Mouse (Mus musculus): ENCODE data around the gene Rhof.
A peak's percentile ranks its signal among the peaks of the same experiment; 100 is the strongest.

Gene Rhof

DNA sequence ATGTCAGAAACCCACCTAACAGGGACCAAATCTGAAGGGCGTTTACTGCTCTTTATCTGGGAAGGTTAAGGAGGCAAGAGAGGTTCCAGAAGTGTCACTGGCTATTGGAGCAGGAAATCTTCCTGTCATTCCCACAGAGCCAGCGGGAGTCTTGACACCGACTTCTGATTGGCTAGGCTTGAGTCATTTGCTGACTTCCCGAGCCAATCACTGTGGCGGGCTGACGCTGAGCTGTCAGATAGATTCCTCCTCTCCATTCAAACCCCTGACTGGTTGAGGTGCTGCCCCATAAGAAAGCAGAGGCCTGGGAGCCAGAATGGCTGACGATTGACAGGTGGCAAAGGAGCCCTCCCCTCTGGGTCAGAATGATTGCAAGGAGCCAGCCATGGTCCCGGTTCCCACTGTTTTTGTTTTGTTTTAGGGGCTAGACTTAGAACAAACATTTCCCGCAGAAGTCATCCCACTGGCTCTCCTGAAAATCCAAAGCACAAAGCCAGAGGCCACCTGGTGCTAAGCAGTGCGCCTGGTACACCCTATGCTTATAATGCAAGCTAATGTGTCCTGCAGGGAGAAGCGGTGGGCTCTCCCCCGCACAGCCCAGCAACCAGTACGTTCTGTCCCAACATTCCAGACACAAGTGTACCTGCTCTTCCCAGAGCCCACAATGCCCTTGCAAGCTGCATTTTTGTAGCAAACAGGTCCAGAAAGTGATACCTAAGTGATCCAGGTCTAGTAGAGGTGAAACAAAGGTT, 22.9 kb downstream of the Rhof start:
- peak; percentile 58 for DNase-seq

DNA sequence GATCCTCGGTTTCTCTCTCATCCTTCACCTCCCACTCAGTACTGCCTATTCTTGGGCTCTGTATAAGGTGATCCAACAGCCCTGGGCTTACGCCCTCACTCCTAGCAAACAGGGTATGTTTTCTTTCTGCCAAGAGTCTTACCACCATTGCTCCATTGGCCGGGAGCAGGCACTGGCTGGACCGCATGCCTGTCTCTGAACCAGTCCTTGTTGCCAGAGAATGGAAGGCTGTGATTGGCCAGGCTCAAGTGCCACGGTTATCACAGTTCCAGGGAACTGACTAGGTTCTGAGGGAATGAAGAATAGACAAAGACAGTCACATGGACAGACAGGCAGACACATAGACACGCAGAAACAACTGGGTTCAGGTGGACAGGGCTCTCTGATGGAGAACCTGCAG, 27.7 kb downstream of the Rhof start:
- DNase-seq: no peak

- peak; percentile 44 for DNase-seq
These were observed 28.9 kb downstream of the Rhof start for GRCm38 (mm10) chr5:123103556-123103955.

GRCm38 (mm10) chr5:123102376-123102775, 30.1 kb downstream of the Rhof start:
- no peak for DNase-seq

DNA sequence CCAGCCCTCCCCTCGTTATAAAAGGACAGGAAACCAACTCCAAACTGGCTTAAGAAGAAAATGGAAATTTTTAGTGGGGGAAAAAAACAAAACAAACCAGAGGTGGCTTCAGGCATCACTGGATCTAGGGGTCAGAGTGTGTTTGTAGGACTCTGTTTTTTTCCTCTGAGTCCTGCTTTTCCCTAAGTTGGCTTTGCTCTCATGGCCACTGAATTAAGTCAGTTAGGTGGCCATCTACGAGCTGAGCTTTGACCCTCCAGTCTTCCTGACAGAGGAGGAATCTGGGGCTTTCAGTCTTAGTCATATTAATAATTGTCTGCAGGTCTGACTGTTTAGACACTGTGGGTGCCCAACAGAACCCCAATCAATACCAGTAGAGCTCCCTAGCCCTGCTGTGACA, 34.0 kb downstream of the Rhof start:
- DNase-seq: no peak

DNA sequence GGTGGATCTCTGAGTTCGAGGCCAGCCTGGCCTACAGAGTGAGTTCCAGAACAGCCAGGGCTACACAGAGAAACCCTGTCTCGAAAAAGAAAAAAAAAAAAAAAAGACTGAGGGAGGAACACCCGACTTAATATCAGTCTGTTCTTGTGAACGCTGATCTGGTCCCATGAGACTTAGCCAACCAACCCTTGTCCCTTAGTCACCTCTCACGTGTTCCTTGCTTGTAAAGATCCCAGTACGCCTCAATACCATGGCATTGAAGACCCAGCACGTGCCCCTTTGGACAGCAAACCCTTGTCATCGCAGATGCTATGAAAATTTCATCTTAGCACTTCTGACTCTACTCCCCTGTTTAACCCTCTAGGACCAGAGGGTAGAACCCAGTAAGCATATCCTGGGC, 36.2 kb downstream of the Rhof start:
- no peak for DNase-seq

- DNase-seq: no peak
These were observed 38.1 kb downstream of the Rhof start for GRCm38 (mm10) chr5:123094238-123094991.

DNA sequence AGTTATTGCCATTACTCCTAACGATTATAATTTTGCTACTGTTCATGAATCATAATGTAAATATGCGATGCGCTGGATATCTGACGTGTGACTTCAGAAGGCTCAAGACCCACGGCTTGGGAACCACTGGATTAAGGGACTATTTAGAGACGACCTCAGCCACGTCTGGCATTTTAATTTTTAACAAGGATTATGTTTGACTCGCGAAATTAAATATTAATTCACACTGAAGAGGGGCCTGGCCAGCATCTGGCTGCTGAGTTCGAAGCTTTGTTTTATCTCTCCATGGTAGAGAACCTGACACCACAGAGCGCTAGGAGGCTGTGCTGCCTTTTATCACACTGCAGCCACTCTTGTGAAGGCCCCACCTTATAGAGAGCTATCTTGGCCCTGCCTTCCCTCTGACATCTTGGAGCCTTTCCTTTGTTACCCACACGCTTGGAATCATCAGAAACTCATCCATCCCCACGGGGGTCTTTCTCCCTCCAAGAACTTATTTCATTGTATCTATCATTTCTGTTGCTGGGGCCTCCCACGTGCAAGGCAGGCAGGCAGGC, 39.3 kb downstream of the Rhof start:
- no peak for DNase-seq

- no peak for DNase-seq
These were observed 41.8 kb downstream of the Rhof start for GRCm38 (mm10) chr5:123090560-123091306.

DNA sequence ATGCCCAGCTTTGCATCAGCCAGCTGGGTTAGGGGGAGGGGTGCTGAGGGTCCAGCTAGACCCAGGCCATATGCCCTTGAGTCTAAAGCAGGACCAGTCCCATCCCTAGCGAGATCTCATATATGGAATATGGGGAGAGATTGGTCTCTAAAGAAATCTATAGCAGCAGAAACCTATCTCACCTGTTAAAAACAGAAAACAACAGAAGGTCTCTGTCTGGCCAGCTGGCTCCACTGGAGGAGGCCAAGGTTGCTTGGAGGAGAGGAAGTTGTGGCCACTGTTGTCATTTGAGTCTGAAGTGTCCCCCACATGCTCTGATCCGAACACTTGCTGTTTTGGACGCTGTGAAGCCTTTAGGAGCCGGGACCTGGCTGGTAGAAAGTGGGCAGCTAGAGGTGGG, 43.7 kb downstream of the Rhof start:
- DNase-seq: no peak

- DNase-seq: no peak
These were observed 46.0 kb downstream of the Rhof start for GRCm38 (mm10) chr5:123086501-123086900.

DNA sequence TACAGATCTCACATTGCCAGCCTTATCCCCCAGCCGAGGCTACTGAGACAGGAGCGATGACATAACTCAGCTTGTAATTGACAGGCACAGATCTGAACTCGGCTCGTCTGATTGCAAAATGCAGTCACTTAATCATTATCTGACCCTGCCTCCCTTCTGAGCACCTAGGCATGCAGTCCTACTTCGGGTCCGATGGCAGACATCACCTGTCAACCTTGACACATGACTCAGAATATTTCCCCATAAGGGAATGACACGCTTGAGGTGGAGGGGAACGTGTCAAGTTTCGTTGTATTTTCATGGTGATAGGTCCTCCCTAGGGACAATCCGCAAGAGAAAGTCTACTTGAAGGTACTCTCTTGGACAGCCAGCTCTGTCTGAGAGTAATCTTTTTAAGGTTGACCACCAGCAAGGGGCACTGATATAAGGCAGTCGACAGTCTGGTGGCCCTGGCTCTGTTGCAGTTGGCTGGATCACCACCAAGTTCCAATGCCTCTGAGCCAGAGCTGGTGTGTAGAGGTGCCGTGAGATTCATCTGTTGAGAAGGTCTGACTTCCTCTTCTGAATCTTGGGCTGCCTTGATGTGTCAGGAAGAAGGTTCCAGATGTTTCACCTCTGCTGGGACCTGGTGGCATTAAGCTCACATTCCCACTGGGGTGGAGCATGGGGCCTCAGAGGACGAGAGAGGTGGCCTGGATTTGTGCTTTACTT, 49.0 kb downstream of the Rhof start:
- DNase-seq: no peak

DNA sequence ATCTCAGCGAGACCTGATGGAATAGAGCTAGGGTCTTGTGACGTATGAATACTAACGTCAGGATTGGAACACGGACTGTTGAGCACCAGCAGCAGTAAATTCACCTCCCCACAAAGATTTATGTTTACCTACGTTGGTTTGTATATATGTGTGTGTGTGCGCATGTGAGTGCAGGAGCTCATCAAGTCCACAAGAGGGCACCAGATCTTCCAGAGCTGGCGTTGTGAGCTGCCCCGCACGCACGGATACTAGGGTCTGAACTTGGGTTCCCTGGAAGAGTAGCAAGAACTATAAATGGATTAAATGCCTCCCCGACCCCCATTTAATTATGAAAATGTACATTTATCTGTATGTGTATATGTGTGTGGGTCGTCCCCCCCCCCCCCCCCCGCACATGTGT, 52.0 kb downstream of the Rhof start:
- DNase-seq: no peak

DNA sequence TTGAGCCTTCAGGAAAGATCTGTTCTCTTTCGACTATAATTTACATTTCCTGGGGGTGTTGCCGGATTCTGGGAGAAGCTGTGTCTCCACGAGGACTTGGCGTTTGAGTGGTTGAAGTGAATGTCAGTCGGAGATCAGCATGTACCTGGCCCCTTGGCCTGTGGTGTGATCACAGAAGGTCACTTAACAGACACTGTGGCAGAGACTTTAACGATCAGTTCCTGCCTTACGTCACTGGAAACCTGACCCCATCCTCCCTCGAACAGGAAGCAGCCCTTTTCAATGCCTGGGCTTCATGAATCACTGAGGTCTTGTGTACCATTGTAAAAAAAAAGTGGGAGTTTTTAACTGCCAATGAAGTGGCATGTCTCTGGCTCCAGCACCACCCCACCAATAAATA, 52.5 kb downstream of the Rhof start:
- peak; percentile 20 for DNase-seq

DNA sequence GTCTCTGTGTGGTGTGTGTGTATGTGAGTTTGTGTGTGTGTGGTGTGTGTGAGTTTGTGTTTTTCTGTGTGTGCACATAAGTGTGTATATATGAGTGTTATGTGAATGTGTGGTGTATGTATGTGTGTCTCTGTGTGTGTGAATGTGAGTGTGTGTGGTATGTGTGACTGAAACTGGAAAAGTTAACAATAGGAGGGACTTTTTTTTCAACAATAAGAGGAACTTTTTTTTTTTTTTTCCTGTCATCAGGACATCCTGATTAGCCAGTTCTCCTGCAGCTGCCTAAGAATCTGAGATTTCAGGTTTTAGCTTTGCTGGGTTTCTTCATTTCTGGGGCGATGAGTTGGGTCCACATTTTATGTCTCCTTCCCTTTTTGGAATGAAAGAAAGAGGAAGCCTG, 52.9 kb downstream of the Rhof start:
- DNase-seq: no peak

GRCm38 (mm10) chr5:123076419-123077281, 55.8 kb downstream of the Rhof start:
- DNase-seq: peak; percentile 13

GRCm38 (mm10) chr5:123075576-123076418, 56.7 kb downstream of the Rhof start:
- DNase-seq: peak; percentile 93

GRCm38 (mm10) chr5:123068714-123069113, 63.8 kb downstream of the Rhof start:
- DNase-seq: no peak

DNA sequence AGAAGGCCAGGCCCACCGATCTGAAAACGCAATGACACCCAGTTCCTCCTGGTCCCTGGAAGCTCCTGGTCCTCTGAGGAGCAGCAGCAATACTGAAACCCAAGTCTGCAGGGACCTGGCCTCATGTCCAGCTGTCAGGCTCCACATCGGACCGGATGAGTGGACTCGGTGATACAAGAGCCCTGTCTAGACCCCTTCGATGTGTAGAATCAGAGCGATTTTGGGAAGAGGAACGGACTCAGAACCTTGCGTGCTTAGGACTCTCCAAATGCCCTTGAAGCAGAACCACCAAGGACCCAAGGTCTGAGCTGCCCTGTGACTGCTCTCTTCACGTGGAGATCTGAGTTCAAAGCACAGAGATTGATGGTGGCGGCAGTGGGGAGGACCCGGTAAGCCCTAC, 64.4 kb downstream of the Rhof start, which contains the start of gene Tmem120b:
Gene Tmem120b (plus strand): TSS at position 301 of the 400 bp plus-strand sequence.
- DNase-seq: no peak

- DNase-seq: peak; percentile 37
These were observed 65.0 kb downstream of the Rhof start for GRCm38 (mm10) chr5:123067395-123067995.

Data from lung, postnatal 36 days (tissue).